Mouse (Mus musculus): ENCODE data around the gene Foxf1. TPM values are rescaled to one million over a fixed set of nuclear protein-coding genes. Genes with fewer than 3 reads are reported as not detected.

The Foxf1 gene
- polyA plus RNA-seq, 1 experiment from 2014 or later = 0.80 TPM

DNA sequence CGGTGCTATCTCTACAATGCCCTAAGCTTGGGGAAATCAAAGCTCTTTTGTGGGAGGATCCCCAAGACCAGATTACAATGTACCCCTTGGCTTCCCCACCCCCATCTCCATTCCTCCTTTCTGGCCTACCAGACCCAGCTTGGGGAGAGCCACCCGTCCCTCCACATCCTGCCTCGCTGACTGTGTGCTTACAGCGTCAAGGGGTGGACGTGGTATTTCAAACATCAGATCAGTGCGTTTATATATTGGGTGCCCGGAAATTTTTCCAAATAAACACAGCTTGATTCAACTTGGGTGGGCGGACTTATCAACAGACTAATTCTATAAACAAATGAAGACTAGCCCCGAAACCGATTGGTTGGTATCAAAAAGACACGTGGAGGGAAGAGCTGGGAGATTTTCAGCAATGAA is 43.1 kb downstream of the Foxf1 start:
- no peak for ATAC-seq (ENCODE audit: insufficient number of reproducible peaks, insufficient read depth, low FRiP score, low read depth)
- Histone ChIP-seq H3K4me3 (ENCODE audit: control insufficient read depth in 1 of 2, insufficient read depth in 1 of 2, low read depth in 1 of 2, low read length in 2 of 2) (no peak overlapping the region), H3K4me2 (ENCODE audit: low read length) (peak overlapping the region; percentile 61; the same call in 1 of the 2 replicates), H3K9ac (ENCODE audit: low read length) (no peak overlapping the region), H3K9me3 (ENCODE audit: control insufficient read depth, low read length) (no peaks in the 10 kb centered on the region), H3K4me1 (ENCODE audit: control insufficient read depth in 2 of 2, insufficient read depth in 2 of 2, low read length in 2 of 2) (peaks cover 11 to 34% of the 10 kb centered on the region in 2 experiments), H3K27me3 (ENCODE audit: control insufficient read depth, insufficient read depth, low read length) (peaks cover 83% of the 10 kb centered on the region), H3K36me3 (ENCODE audit: control insufficient read depth, insufficient read depth, low read length) (no peaks in the 10 kb centered on the region), H3K27ac (replicated peaks in 1 of 2; ENCODE audit: control insufficient read depth in 1 of 2, insufficient read depth in 1 of 2, low read depth in 2 of 2, low read length in 2 of 2) (no peak overlapping the region)
- 21% methylated on average over 11 of the region's 11 CpGs for WGBS

DNA sequence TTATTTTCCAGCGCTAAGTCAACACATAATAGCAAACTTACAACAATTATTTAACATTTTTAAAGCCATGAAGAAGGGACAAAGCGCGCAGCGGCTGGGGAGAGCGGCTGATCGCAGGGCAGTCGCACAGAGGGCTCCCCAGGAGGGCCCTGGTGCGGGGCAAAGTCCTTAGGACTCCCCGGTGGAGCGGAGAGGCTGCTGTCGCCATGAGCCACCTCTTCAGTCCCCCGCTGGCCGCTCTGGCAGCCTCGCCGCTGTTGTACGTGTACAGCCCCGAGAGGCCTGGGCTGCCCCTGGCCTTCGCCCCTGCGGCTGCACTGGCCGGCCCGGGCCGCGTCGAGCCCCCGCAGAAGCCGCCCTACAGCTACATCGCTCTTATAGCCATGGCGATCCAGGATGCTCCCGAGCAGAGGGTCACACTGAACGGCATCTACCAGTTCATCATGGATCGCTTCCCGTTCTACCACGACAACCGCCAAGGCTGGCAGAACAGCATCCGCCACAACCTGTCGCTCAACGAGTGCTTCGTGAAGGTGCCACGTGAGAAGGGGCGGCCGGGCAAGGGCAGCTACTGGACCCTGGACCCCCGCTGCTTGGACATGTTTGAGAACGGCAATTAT is 43.7 kb downstream of the Foxf1 start, which contains the start of gene Foxl1:
Foxl1 (plus strand) TSS at position 185 of the 620 bp plus-strand sequence.
- ATAC-seq (ENCODE audit: insufficient number of reproducible peaks, insufficient read depth, low FRiP score, low read depth) = no peak
- Histone ChIP-seq H3K36me3 (ENCODE audit: control insufficient read depth, insufficient read depth, low read length) (no peaks in the 10 kb centered on the region), H3K9ac (ENCODE audit: low read length) (peak within 1 kb of the TSS; percentile 35), H3K27me3 (ENCODE audit: control insufficient read depth, insufficient read depth, low read length) (peaks cover 77% of the 10 kb centered on the region), H3K9me3 (ENCODE audit: control insufficient read depth, low read length) (no peaks in the 10 kb centered on the region), H3K4me3 (ENCODE audit: control insufficient read depth in 1 of 2, insufficient read depth in 1 of 2, low read depth in 1 of 2, low read length in 2 of 2) (peak within 1 kb of the TSS; percentile 26 to 34), H3K4me1 (ENCODE audit: control insufficient read depth in 2 of 2, insufficient read depth in 2 of 2, low read length in 2 of 2) (peaks cover 11 to 33% of the 10 kb centered on the region in 2 experiments), H3K27ac (replicated peaks in 1 of 2; ENCODE audit: control insufficient read depth in 1 of 2, insufficient read depth in 1 of 2, low read depth in 2 of 2, low read length in 2 of 2) (no peak within 1 kb of the TSS), H3K4me2 (ENCODE audit: low read length) (peak within 1 kb of the TSS; percentile 61)
- WGBS = 9% methylated on average over 43 of the region's 43 CpGs

DNA sequence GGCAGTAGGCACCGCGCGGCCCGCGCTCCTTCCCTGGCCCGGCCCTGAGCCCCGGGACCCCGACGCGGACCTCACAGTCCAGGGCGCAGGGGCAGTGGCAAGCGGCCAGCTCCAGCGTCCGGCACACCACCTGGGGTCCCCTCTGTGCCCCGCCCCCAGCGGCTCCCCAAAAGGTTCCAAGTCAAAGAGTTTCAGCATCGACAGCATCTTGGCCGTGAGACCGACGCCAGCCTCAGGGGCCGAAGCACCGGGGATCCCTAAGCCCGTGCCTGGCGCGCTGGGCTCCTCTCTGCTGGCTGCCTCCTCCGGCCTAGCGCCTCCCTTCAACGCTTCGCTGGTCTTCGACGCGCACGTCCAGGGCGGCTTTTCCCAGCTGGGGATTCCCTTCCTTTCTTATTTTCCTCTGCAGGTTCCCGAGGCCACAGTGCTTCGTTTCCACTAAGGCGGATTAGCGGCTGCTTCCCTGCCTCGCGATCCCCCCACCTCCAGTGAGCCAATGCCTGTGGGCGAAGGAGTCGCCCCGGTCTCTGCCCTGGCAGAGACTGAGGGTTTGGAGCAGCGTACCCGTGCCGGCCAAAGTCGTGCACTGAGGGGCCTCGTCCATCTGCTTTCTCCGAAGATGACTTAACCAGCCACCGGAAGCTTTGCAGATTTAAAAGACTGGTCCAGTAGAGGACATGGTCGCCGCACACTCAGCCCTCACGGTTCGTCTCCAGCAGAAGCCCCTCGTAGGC is 44.5 kb downstream of the Foxf1 start:
- Histone ChIP-seq H3K27me3 (ENCODE audit: control insufficient read depth, insufficient read depth, low read length) (peaks cover 69% of the 10 kb centered on the region), H3K4me3 (ENCODE audit: control insufficient read depth in 1 of 2, insufficient read depth in 1 of 2, low read depth in 1 of 2, low read length in 2 of 2) (peak overlapping the region; percentile 26 to 34), H3K4me1 (ENCODE audit: control insufficient read depth in 2 of 2, insufficient read depth in 2 of 2, low read length in 2 of 2) (peaks cover 11 to 33% of the 10 kb centered on the region in 2 experiments), H3K9ac (ENCODE audit: low read length) (peak overlapping the region; percentile 35), H3K9me3 (ENCODE audit: control insufficient read depth, low read length) (no peaks in the 10 kb centered on the region), H3K27ac (replicated peaks in 1 of 2; ENCODE audit: control insufficient read depth in 1 of 2, insufficient read depth in 1 of 2, low read depth in 2 of 2, low read length in 2 of 2) (no peak overlapping the region), H3K4me2 (ENCODE audit: low read length) (peak overlapping the region; percentile 61), H3K36me3 (ENCODE audit: control insufficient read depth, insufficient read depth, low read length) (no peaks in the 10 kb centered on the region)
- WGBS = 8% methylated on average over 53 of the region's 55 CpGs
- no peak for ATAC-seq (ENCODE audit: insufficient number of reproducible peaks, insufficient read depth, low FRiP score, low read depth)

DNA sequence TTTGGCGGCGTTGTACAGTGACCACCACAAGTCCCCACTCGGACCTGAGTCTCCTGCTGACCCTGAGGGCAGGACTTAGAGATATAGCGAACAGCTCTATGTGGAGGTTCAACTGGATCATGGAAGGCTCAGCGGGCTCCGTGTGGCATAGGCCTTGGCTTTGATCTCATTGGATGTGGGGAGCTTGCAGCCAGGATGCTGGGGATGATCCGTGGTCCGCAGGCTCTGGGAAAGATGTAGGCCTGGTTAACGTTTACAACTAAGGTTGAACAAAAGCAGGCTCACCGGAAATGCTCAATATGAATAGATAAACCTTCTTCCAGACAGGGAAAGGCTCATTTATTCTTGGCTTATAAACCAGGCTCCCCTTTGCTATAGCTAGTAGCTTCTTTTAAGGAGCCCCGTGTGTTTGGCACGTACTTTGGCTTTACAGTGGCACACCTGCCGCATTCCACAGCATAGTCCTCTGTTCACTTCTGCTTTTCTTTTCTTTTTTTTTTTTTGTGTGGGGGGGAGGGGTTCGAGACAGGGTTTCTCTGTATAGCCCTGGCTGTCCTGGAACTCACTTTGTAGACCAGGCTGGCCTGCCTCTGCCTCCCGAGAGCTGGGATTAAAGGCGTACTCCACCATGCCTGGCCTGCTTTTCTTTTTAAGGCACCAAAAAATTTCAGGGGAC is 45.2 kb downstream of the Foxf1 start:
- Histone ChIP-seq H3K9me3 (ENCODE audit: control insufficient read depth, low read length) (no peaks in the 10 kb centered on the region), H3K27me3 (ENCODE audit: control insufficient read depth, insufficient read depth, low read length) (peaks cover 63% of the 10 kb centered on the region), H3K9ac (ENCODE audit: low read length) (no peak overlapping the region), H3K4me2 (ENCODE audit: low read length) (no peak overlapping the region), H3K4me1 (ENCODE audit: control insufficient read depth in 2 of 2, insufficient read depth in 2 of 2, low read length in 2 of 2) (peaks cover 11 to 33% of the 10 kb centered on the region in 2 experiments), H3K27ac (replicated peaks in 1 of 2; ENCODE audit: control insufficient read depth in 1 of 2, insufficient read depth in 1 of 2, low read depth in 2 of 2, low read length in 2 of 2) (no peak overlapping the region), H3K4me3 (ENCODE audit: control insufficient read depth in 1 of 2, insufficient read depth in 1 of 2, low read depth in 1 of 2, low read length in 2 of 2) (no peak overlapping the region; a peak in 1 of 4 replicates), H3K36me3 (ENCODE audit: control insufficient read depth, insufficient read depth, low read length) (no peaks in the 10 kb centered on the region)
- no peak for ATAC-seq (ENCODE audit: insufficient number of reproducible peaks, insufficient read depth, low FRiP score, low read depth)
- 39% methylated on average over 16 of the region's 16 CpGs for WGBS

DNA sequence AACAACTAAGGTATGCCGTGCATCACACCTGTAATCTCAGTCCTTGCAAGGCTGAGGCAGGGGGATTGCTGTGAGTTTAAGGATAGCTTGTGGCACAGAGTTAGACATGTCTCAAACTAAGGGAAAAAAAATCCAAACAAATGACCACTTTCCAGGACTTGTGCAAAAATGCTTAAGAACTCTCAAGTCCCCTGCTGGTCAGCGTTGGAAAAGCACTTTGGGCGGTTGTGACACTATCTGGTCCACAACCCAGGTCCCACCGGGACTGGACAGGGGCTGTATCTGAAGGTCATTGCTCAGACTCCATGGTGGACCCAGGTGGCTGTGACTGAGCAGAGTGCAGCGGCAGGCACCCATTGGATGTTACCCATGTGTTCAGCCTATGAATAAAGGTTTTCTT is 46.3 kb downstream of the Foxf1 start:
- Histone ChIP-seq H3K27me3 (ENCODE audit: control insufficient read depth, insufficient read depth, low read length) (peaks cover 55% of the 10 kb centered on the region), H3K36me3 (ENCODE audit: control insufficient read depth, insufficient read depth, low read length) (no peaks in the 10 kb centered on the region), H3K9ac (ENCODE audit: low read length) (no peak overlapping the region), H3K4me1 (ENCODE audit: control insufficient read depth in 2 of 2, insufficient read depth in 2 of 2, low read length in 2 of 2) (peaks cover 17 to 30% of the 10 kb centered on the region in 2 experiments), H3K27ac (replicated peaks in 1 of 2; ENCODE audit: control insufficient read depth in 1 of 2, insufficient read depth in 1 of 2, low read depth in 2 of 2, low read length in 2 of 2) (no peak overlapping the region), H3K4me2 (ENCODE audit: low read length) (no peak overlapping the region), H3K4me3 (ENCODE audit: control insufficient read depth in 1 of 2, insufficient read depth in 1 of 2, low read depth in 1 of 2, low read length in 2 of 2) (no peak overlapping the region), H3K9me3 (ENCODE audit: control insufficient read depth, low read length) (no peaks in the 10 kb centered on the region)
- WGBS = 43% methylated on average over 5 of the region's 5 CpGs
- ATAC-seq (ENCODE audit: insufficient number of reproducible peaks, insufficient read depth, low FRiP score, low read depth) = no peak

DNA sequence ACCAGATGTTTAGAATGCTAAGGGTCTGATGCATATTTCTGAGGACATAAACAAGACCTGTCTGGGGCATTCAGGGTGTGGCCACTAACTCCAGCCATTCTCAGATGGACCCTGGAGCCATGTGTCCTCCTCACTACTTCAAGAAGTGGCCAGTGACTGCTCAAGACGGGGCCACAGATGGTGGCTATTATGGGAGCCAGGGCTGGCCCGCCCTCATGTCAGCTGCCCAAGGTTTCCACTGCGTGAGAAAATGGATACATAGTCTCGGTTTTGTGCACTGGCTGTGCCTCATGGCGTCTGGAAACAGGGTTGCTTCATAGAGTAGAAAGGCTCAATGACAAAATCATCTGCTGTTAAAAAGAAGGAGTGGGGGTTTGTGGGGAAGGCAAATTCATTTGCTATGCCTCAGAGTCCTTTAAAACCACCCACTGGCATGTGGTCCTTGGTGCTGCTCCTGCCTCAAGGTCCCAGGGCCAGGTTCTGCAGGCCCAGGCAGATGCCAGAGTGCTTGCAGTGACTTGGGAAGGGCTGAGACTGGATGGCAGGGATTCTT is 48.9 kb downstream of the Foxf1 start:
- WGBS = 75% methylated on average over 5 of the region's 5 CpGs
- H3K4me2 ChIP-seq (ENCODE audit: low read length) = no peak overlapping the region
- H3K4me3 ChIP-seq (ENCODE audit: control insufficient read depth in 1 of 2, insufficient read depth in 1 of 2, low read depth in 1 of 2, low read length in 2 of 2) = no peak overlapping the region
- ATAC-seq (ENCODE audit: insufficient number of reproducible peaks, insufficient read depth, low FRiP score, low read depth) = no peak
- peaks cover 30% of the 10 kb centered on the region for H3K27me3 ChIP-seq (ENCODE audit: control insufficient read depth, insufficient read depth, low read length)
- H3K27ac ChIP-seq (replicated peaks in 1 of 2; ENCODE audit: control insufficient read depth in 1 of 2, insufficient read depth in 1 of 2, low read depth in 2 of 2, low read length in 2 of 2) = no peak overlapping the region
- H3K4me1 ChIP-seq (ENCODE audit: control insufficient read depth in 2 of 2, insufficient read depth in 2 of 2, low read length in 2 of 2) = peaks cover 14 to 20% of the 10 kb centered on the region in 2 experiments
- no peaks in the 10 kb centered on the region for H3K36me3 ChIP-seq (ENCODE audit: control insufficient read depth, insufficient read depth, low read length)
- peaks cover 7% of the 10 kb centered on the region for H3K9me3 ChIP-seq (ENCODE audit: control insufficient read depth, low read length)
- H3K9ac ChIP-seq (ENCODE audit: low read length) = no peak overlapping the region

DNA sequence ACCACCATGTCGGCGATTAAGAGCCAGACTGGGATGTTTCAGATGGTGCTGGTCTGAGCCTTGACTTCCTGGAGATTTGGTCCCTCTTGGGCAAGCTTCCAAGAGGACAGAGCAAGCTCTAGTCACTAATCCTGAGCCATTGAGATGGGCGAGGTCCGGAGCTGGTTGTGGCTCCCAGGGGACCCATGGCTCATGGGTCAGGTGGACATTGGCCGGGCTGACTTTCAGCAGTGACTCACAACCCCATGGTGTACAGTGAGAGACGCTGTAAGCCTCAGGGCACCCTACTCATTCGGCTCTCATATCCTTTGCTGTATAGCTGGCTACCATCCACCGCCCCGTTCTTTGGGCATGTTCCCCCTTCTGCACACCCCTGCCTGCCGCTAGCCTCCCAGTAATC is 49.9 kb downstream of the Foxf1 start:
- Histone ChIP-seq H3K4me1 (ENCODE audit: control insufficient read depth in 2 of 2, insufficient read depth in 2 of 2, low read length in 2 of 2) (peaks cover 8 to 9% of the 10 kb centered on the region in 2 experiments; a peak in 3 of 4 replicates), H3K27me3 (ENCODE audit: control insufficient read depth, insufficient read depth, low read length) (peaks cover 19% of the 10 kb centered on the region), H3K27ac (replicated peaks in 1 of 2; ENCODE audit: control insufficient read depth in 1 of 2, insufficient read depth in 1 of 2, low read depth in 2 of 2, low read length in 2 of 2) (no peak overlapping the region), H3K4me3 (ENCODE audit: control insufficient read depth in 1 of 2, insufficient read depth in 1 of 2, low read depth in 1 of 2, low read length in 2 of 2) (no peak overlapping the region), H3K9ac (ENCODE audit: low read length) (no peak overlapping the region), H3K36me3 (ENCODE audit: control insufficient read depth, insufficient read depth, low read length) (no peaks in the 10 kb centered on the region), H3K9me3 (ENCODE audit: control insufficient read depth, low read length) (peaks cover 7% of the 10 kb centered on the region), H3K4me2 (ENCODE audit: low read length) (no peak overlapping the region)
- no peak for ATAC-seq (ENCODE audit: insufficient number of reproducible peaks, insufficient read depth, low FRiP score, low read depth)
- 87% methylated on average over 10 of the region's 10 CpGs for WGBS

Data from heart, embryonic 14.5 days (tissue).